ENCODE assay signal across 21 mouse cellular contexts in genomic region chr11:36059325-36059843, GRCm38 (mm10).
DNase-seq lines count a peak whose midpoint lies in the region; ATAC-seq and TF ChIP-seq lines count a peak whose summit lies in the region.
"Had no signal": no experiment of that assay in that cellular context is flagged by ENCODE, and none has a peak within 500 bp of the region (broad histone marks: within the 10 kb centered on the region; RNA-seq: fewer than 3 reads in every experiment).

No protein-coding gene starts in this region.

- no peak for TF ChIP-seq CTCF in midbrain, postnatal 0 days (IDR thresholded peaks at IDR 0.05)

- peaks cover 7% of the 10 kb centered on the region; the same call in 1 of the 2 replicates for H3K27me3 ChIP-seq in forebrain, embryonic 11.5 days (ENCODE audit: control insufficient read depth, insufficient read depth, low read length)
- H3K27me3 ChIP-seq in forebrain, embryonic 14.5 days (replicated peaks; ENCODE audit: control insufficient read depth, insufficient read depth, low read length), result no peaks in the 10 kb centered on the region
- H3K27me3 ChIP-seq in midbrain, embryonic 11.5 days (ENCODE audit: control insufficient read depth, insufficient read depth, low read length), result peaks cover 33% of the 10 kb centered on the region
- H3K27me3 ChIP-seq in midbrain, postnatal 0 days (ENCODE audit: insufficient read depth, low read length), result no peaks in the 10 kb centered on the region
- H3K27me3 ChIP-seq: embryonic facial prominence, embryonic 13.5 days; embryonic facial prominence, embryonic 15.5 days; forebrain, embryonic 15.5 days had no signal

- no peak overlapping the region for H3K4me2 ChIP-seq in forebrain, embryonic 11.5 days (ENCODE audit: low read depth, low read length, severe bottlenecking)
- no peak overlapping the region for H3K4me2 ChIP-seq in forebrain, embryonic 14.5 days (ENCODE audit: low read length)
- no peak overlapping the region for H3K4me2 ChIP-seq in midbrain, embryonic 11.5 days
- no peak overlapping the region for H3K4me2 ChIP-seq in midbrain, postnatal 0 days (ENCODE audit: low read depth, low read length, poor library complexity, severe bottlenecking)
- H3K4me2 ChIP-seq: embryonic facial prominence, embryonic 13.5 days; embryonic facial prominence, embryonic 15.5 days; forebrain, embryonic 12.5 days; forebrain, embryonic 15.5 days had no signal

- ATAC-seq in forebrain, embryonic 11.5 days (replicated peaks; ENCODE audit: low FRiP score), result 0 out of 2 replicates have a peak, but pooled peaks have one; percentile 3
- ATAC-seq in forebrain, embryonic 14.5 days, result no peak
- peak; percentile 64 for ATAC-seq in midbrain, embryonic 11.5 days (ENCODE audit: low FRiP score)
- no peak for ATAC-seq in midbrain, postnatal 0 days (ENCODE audit: low FRiP score)
- ATAC-seq: forebrain, embryonic 15.5 days had no signal

- no peaks in the 10 kb centered on the region for H3K9me3 ChIP-seq in forebrain, embryonic 11.5 days (ENCODE audit: control insufficient read depth, low read length)
- H3K9me3 ChIP-seq in forebrain, embryonic 14.5 days (replicated peaks; ENCODE audit: control insufficient read depth, low read length), result no peaks in the 10 kb centered on the region
- no peaks in the 10 kb centered on the region for H3K9me3 ChIP-seq in midbrain, embryonic 11.5 days (ENCODE audit: control insufficient read depth, low read length)
- no peaks in the 10 kb centered on the region for H3K9me3 ChIP-seq in midbrain, postnatal 0 days (ENCODE audit: low read length)
- H3K9me3 ChIP-seq: embryonic facial prominence, embryonic 13.5 days; embryonic facial prominence, embryonic 15.5 days; forebrain, embryonic 12.5 days; forebrain, embryonic 15.5 days had no signal

- H3K9ac ChIP-seq in forebrain, embryonic 11.5 days (ENCODE audit: low read length), result no peak overlapping the region
- no peak overlapping the region for H3K9ac ChIP-seq in forebrain, embryonic 14.5 days (ENCODE audit: low read length)
- H3K9ac ChIP-seq in midbrain, embryonic 11.5 days (ENCODE audit: low read length), result no peak overlapping the region
- no peak overlapping the region for H3K9ac ChIP-seq in midbrain, postnatal 0 days (replicated peaks; ENCODE audit: low read length, poor library complexity, severe bottlenecking)
- H3K9ac ChIP-seq: embryonic facial prominence, embryonic 13.5 days; embryonic facial prominence, embryonic 15.5 days; forebrain, embryonic 12.5 days; forebrain, embryonic 15.5 days had no signal

- peaks cover 8% of the 10 kb centered on the region for H3K4me1 ChIP-seq in forebrain, embryonic 11.5 days (replicated peaks; ENCODE audit: control insufficient read depth, insufficient read depth, low read length)
- no peaks in the 10 kb centered on the region; the same call in none of the 2 replicates for H3K4me1 ChIP-seq in forebrain, embryonic 14.5 days (ENCODE audit: control insufficient read depth, insufficient read depth, low read length)
- H3K4me1 ChIP-seq in midbrain, embryonic 11.5 days (ENCODE audit: control insufficient read depth, insufficient read depth, low read length), result peaks cover 2% of the 10 kb centered on the region
- no peaks in the 10 kb centered on the region for H3K4me1 ChIP-seq in midbrain, postnatal 0 days (ENCODE audit: insufficient read depth, low read length)
- H3K4me1 ChIP-seq: embryonic facial prominence, embryonic 15.5 days had no signal

- no CpG with 5 or more reads among the region's 1 CpGs for WGBS in forebrain, embryonic 11.5 days
- no CpG with 5 or more reads among the region's 1 CpGs for WGBS in forebrain, embryonic 14.5 days
- no CpG with 5 or more reads among the region's 1 CpGs for WGBS in midbrain, embryonic 11.5 days
- WGBS in midbrain, postnatal 0 days, result no CpG with 5 or more reads among the region's 1 CpGs

- no peak for DNase-seq in forebrain, embryonic 11.5 days (ENCODE audit: low spot score)
- DNase-seq in forebrain, embryonic 14.5 days (ENCODE audit: low spot score), result no peak
- no peak for DNase-seq in midbrain, embryonic 11.5 days (ENCODE audit: low spot score, missing footprints)
- no peak for DNase-seq in midbrain, postnatal 0 days (ENCODE audit: low spot score)
- DNase-seq in retina, postnatal 1 day, result peak; percentile 55
- no peak for DNase-seq in retina, embryonic 14.5 days (ENCODE audit: low spot score)
- DNase-seq: adrenal gland, adult 2 months; adrenal gland, postnatal 10 days; adrenal gland, postnatal 25 days; cerebellum, adult 11 months; cerebellum, adult 18-20 months; cerebellum, adult 8-10 months; cerebellum, adult 9-11 months; cerebellum, postnatal 14 days; cerebellum, postnatal 36 days; embryo, embryonic 11 days had no signal

- H3K4me3 ChIP-seq in forebrain, embryonic 11.5 days (ENCODE audit: low read depth, low read length), result no peak overlapping the region
- H3K4me3 ChIP-seq in forebrain, embryonic 14.5 days (ENCODE audit: low read depth, low read length), result no peak overlapping the region
- H3K4me3 ChIP-seq in midbrain, embryonic 11.5 days (ENCODE audit: low read depth, low read length), result no peak overlapping the region
- H3K4me3 ChIP-seq in midbrain, postnatal 0 days (ENCODE audit: low read depth, low read length), result no peak overlapping the region
- H3K4me3 ChIP-seq: embryonic facial prominence, embryonic 13.5 days; embryonic facial prominence, embryonic 15.5 days; erythroblast, embryonic 14.5 days; forebrain, embryonic 12.5 days; forebrain, embryonic 15.5 days had no signal

- no peak overlapping the region for H3K27ac ChIP-seq in forebrain, embryonic 11.5 days (ENCODE audit: low read depth, low read length)
- H3K27ac ChIP-seq in forebrain, embryonic 14.5 days (ENCODE audit: low read depth, low read length), result no peak overlapping the region
- H3K27ac ChIP-seq in midbrain, embryonic 11.5 days (ENCODE audit: low read depth, low read length), result no peak overlapping the region
- no peak overlapping the region for H3K27ac ChIP-seq in midbrain, postnatal 0 days (ENCODE audit: low read depth, low read length)
- H3K27ac ChIP-seq: embryonic facial prominence, embryonic 13.5 days; embryonic facial prominence, embryonic 15.5 days; forebrain, embryonic 12.5 days; forebrain, embryonic 15.5 days had no signal

- no peaks in the 10 kb centered on the region for H3K36me3 ChIP-seq in forebrain, embryonic 11.5 days (ENCODE audit: control insufficient read depth, insufficient read depth, low read length)
- H3K36me3 ChIP-seq in forebrain, embryonic 14.5 days (ENCODE audit: control insufficient read depth, insufficient read depth, low read length), result 0 out of 2 replicates have a peak, but pooled peaks cover 6% of the 10 kb centered on the region
- no peaks in the 10 kb centered on the region for H3K36me3 ChIP-seq in midbrain, embryonic 11.5 days (ENCODE audit: control insufficient read depth, insufficient read depth, low read length)
- H3K36me3 ChIP-seq in midbrain, postnatal 0 days (ENCODE audit: insufficient read depth, low read length), result peaks cover 8% of the 10 kb centered on the region; the same call in 1 of the 2 replicates
- H3K36me3 ChIP-seq: embryonic facial prominence, embryonic 13.5 days; embryonic facial prominence, embryonic 15.5 days; forebrain, embryonic 12.5 days; forebrain, embryonic 15.5 days had no signal

Comparison
In these comparisons a context has a peak if more than half of its experiments do, and no peak if none do; other contexts are left out.
1. ATAC-seq: peak in forebrain, embryonic 11.5 days (single experiment) and midbrain, embryonic 11.5 days (single experiment); none in forebrain, embryonic 14.5 days (single experiment) and midbrain, postnatal 0 days (single experiment).